Mouse (Mus musculus): ENCODE measurements around the gene Lama2. TPM values are rescaled to one million over a fixed set of nuclear protein-coding genes. Genes with fewer than 3 reads are reported as not detected.
A peak's percentile ranks its signal among the peaks of the same experiment; 100 is the strongest.

The Lama2 gene
- 7.1 TPM in 2 replicates for polyA plus RNA-seq (2014; fragmentation: Nextera tagmentation; extraction: Ambion mirVana)

- H3K27ac ChIP-seq (ENCODE audit: low read depth, low read length), result no peak within 1 kb of the TSS
- no peaks in the 10 kb centered on the region for H3K36me3 ChIP-seq (ENCODE audit: control insufficient read depth, insufficient read depth, low read length)
- 97% methylated on average over 3 of the region's 3 CpGs for WGBS
- H3K4me1 ChIP-seq (ENCODE audit: control insufficient read depth, insufficient read depth, low read length), result peaks cover 5% of the 10 kb centered on the region
- no peaks in the 10 kb centered on the region for H3K27me3 ChIP-seq (ENCODE audit: control insufficient read depth, insufficient read depth, low read length)
- ATAC-seq (ENCODE audit: low FRiP score) (no peak), DNase-seq (ENCODE audit: low spot score, missing footprints) (no peak)
- H3K9me3 ChIP-seq (ENCODE audit: control insufficient read depth, low read length), result no peaks in the 10 kb centered on the region
- H3K9ac ChIP-seq (ENCODE audit: low read length), result no peak within 1 kb of the TSS
- no peak within 1 kb of the TSS for H3K4me2 ChIP-seq
- H3K4me3 ChIP-seq (ENCODE audit: low read depth, low read length), result no peak within 1 kb of the TSS
These were observed at the start of gene Lama2 for GRCm38 (mm10) chr10:27619658-27620057. Gene Lama2 (minus strand): TSS chr10:27619758.

- WGBS, result 97% methylated on average over 1 of the region's 1 CpGs
These were observed 44.8 kb upstream of the Lama2 start for GRCm38 (mm10) chr10:27664391-27664790.

GRCm38 (mm10) chr10:27663396-27663795 lies 43.8 kb upstream of the Lama2 start:
- ATAC-seq (ENCODE audit: low FRiP score), result no peak
- 57% methylated on average over 1 of the region's 1 CpGs for WGBS

More at GRCm38 (mm10) chr10:27664391-27664790, 44.8 kb upstream of the Lama2 start:
- ATAC-seq (ENCODE audit: low FRiP score) (no peak), DNase-seq (ENCODE audit: low spot score, missing footprints) (no peak)
- Histone ChIP-seq H3K4me2 (no peak overlapping the region), H3K9me3 (ENCODE audit: control insufficient read depth, low read length) (no peaks in the 10 kb centered on the region), H3K36me3 (ENCODE audit: control insufficient read depth, insufficient read depth, low read length) (no peaks in the 10 kb centered on the region), H3K4me1 (ENCODE audit: control insufficient read depth, insufficient read depth, low read length) (no peaks in the 10 kb centered on the region), H3K27me3 (ENCODE audit: control insufficient read depth, insufficient read depth, low read length) (no peaks in the 10 kb centered on the region), H3K9ac (ENCODE audit: low read length) (no peak overlapping the region), H3K27ac (ENCODE audit: low read depth, low read length) (no peak overlapping the region), H3K4me3 (ENCODE audit: low read depth, low read length) (no peak overlapping the region)

GRCm38 (mm10) chr10:27654164-27654563 lies 34.6 kb upstream of the Lama2 start:
- WGBS, result 93% methylated on average over 4 of the region's 4 CpGs
- Histone ChIP-seq H3K9ac (ENCODE audit: low read length) (no peak overlapping the region), H3K4me1 (ENCODE audit: control insufficient read depth, insufficient read depth, low read length) (no peaks in the 10 kb centered on the region), H3K27ac (ENCODE audit: low read depth, low read length) (no peak overlapping the region), H3K27me3 (ENCODE audit: control insufficient read depth, insufficient read depth, low read length) (no peaks in the 10 kb centered on the region), H3K9me3 (ENCODE audit: control insufficient read depth, low read length) (no peaks in the 10 kb centered on the region), H3K4me3 (ENCODE audit: low read depth, low read length) (no peak overlapping the region), H3K36me3 (ENCODE audit: control insufficient read depth, insufficient read depth, low read length) (no peaks in the 10 kb centered on the region), H3K4me2 (no peak overlapping the region)
- DNase-seq (ENCODE audit: low spot score, missing footprints), result no peak
- ATAC-seq (ENCODE audit: low FRiP score), result no peak

More at GRCm38 (mm10) chr10:27663396-27663795, 43.8 kb upstream of the Lama2 start:
- Histone ChIP-seq H3K36me3 (ENCODE audit: control insufficient read depth, insufficient read depth, low read length) (no peaks in the 10 kb centered on the region), H3K9ac (ENCODE audit: low read length) (no peak overlapping the region), H3K4me3 (ENCODE audit: low read depth, low read length) (no peak overlapping the region), H3K9me3 (ENCODE audit: control insufficient read depth, low read length) (no peaks in the 10 kb centered on the region), H3K4me2 (no peak overlapping the region), H3K27ac (ENCODE audit: low read depth, low read length) (no peak overlapping the region), H3K27me3 (ENCODE audit: control insufficient read depth, insufficient read depth, low read length) (no peaks in the 10 kb centered on the region), H3K4me1 (ENCODE audit: control insufficient read depth, insufficient read depth, low read length) (no peaks in the 10 kb centered on the region)
- DNase-seq (ENCODE audit: low spot score, missing footprints), result no peak

DNA sequence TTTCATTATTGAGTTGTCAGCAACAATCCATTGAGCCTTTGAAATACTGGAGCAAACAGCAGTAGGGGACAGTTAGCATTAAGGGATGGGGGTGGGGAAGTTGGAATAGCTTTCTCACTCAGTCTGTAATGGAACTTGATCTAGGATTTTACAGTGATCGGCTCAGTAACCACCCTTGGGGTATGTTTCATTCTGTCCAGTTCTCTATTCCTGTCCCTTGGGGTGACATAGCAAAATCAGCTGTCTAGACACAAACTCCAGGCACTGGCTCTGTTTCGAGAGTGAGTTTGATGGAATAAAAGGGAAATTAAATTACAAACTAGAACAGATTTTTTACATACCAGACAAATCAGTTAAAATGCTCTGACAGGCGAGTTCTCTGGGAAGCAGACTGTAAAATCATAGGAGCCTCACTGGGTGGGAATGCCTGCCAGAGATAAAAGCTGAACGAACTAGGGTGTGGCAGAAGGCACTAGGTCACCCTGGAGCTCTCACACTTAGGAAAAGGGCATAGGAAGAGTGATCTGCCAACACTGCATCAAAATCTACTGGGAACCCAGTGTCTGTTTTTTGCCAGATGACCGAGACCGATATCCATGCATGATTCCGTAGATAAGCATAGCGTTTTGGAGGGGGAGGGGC lies 33.3 kb upstream of the Lama2 start:
- peak; percentile 89 for DNase-seq (ENCODE audit: low spot score, missing footprints)
- WGBS, result 73% methylated on average over 8 of the region's 8 CpGs

GRCm38 (mm10) chr10:27635721-27636120 lies 16.2 kb upstream of the Lama2 start:
- no peak for DNase-seq (ENCODE audit: low spot score, missing footprints)
- no peaks in the 10 kb centered on the region for H3K27me3 ChIP-seq (ENCODE audit: control insufficient read depth, insufficient read depth, low read length)
- H3K4me3 ChIP-seq (ENCODE audit: low read depth, low read length), result no peak overlapping the region
- H3K9me3 ChIP-seq (ENCODE audit: control insufficient read depth, low read length), result no peaks in the 10 kb centered on the region
- no peaks in the 10 kb centered on the region for H3K4me1 ChIP-seq (ENCODE audit: control insufficient read depth, insufficient read depth, low read length)
- no peaks in the 10 kb centered on the region for H3K36me3 ChIP-seq (ENCODE audit: control insufficient read depth, insufficient read depth, low read length)
- 77% methylated on average over 2 of the region's 2 CpGs for WGBS
- H3K27ac ChIP-seq (ENCODE audit: low read depth, low read length), result no peak overlapping the region
- H3K9ac ChIP-seq (ENCODE audit: low read length), result no peak overlapping the region
- H3K4me2 ChIP-seq, result no peak overlapping the region
- no peak for ATAC-seq (ENCODE audit: low FRiP score)

More for the DNA sequence above, 33.3 kb upstream of the Lama2 start:
- Histone ChIP-seq H3K36me3 (ENCODE audit: control insufficient read depth, insufficient read depth, low read length) (no peaks in the 10 kb centered on the region), H3K4me1 (ENCODE audit: control insufficient read depth, insufficient read depth, low read length) (no peaks in the 10 kb centered on the region), H3K27ac (ENCODE audit: low read depth, low read length) (no peak overlapping the region), H3K9me3 (ENCODE audit: control insufficient read depth, low read length) (no peaks in the 10 kb centered on the region), H3K27me3 (ENCODE audit: control insufficient read depth, insufficient read depth, low read length) (no peaks in the 10 kb centered on the region), H3K4me3 (ENCODE audit: low read depth, low read length) (no peak overlapping the region), H3K9ac (ENCODE audit: low read length) (no peak overlapping the region), H3K4me2 (no peak overlapping the region)
- ATAC-seq (ENCODE audit: low FRiP score), result no peak

DNA sequence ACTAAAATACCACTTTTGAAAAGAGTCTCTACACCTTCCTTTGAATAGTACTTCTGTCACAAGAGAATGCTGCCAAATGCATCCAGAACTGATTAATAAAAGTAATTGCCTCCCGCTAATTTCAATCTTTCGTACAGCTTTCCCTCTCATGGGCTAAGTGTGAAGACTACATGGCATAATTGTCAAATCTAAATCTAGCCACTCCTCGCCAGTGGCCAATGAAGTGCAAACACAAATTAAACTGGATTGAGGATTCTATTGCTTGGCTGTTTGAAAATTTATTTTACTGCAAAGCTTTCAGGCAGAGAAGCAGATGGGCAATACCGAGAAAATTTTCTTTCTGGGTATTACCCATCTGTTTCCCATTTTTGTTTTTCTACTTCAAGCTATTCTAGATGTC lies 11.4 kb upstream of the Lama2 start:
- Histone ChIP-seq H3K9ac (ENCODE audit: low read length) (no peak overlapping the region), H3K4me1 (ENCODE audit: control insufficient read depth, insufficient read depth, low read length) (no peaks in the 10 kb centered on the region), H3K27me3 (ENCODE audit: control insufficient read depth, insufficient read depth, low read length) (no peaks in the 10 kb centered on the region), H3K27ac (ENCODE audit: low read depth, low read length) (no peak overlapping the region), H3K36me3 (ENCODE audit: control insufficient read depth, insufficient read depth, low read length) (no peaks in the 10 kb centered on the region), H3K4me2 (no peak overlapping the region), H3K9me3 (ENCODE audit: control insufficient read depth, low read length) (no peaks in the 10 kb centered on the region), H3K4me3 (ENCODE audit: low read depth, low read length) (no peak overlapping the region)
- ATAC-seq (ENCODE audit: low FRiP score) (no peak), DNase-seq (ENCODE audit: low spot score, missing footprints) (no peak)
- 88% methylated on average over 4 of the region's 4 CpGs for WGBS

DNA sequence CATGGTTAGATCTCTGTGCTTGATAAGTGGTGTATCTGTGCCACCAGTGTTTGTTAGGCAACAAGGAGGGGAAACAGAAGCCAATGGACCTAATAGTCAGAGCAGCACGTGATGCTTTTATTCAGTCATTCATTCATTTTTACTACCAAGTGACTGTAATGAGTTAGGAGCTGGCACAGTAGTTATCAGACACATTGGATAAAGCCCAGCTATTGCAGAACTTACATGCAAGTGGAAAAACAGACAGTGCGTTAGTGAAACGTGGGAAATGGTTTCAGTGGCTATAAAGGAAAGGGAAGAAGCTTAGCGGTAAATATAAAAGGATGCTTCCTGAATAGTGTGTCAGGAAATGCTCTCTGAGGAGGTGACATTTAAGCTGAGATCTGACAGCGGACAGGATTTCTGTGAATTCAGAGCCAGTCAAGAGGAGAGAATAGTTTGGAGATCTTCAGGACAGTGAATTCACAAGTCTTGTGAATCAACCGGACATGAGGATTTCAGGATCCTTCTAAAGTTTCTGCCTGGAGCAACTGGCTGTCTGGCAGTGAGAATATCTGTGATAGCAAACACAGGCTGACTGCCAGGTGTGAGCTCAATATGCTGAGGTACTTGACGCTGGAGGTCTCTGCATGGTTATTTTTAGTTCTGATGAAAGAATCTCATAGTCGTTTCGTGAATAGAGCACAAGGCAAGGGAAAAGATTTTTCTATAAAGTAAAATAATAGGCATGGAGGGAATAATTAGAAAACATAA lies 2.3 kb upstream of the Lama2 start:
- 83% methylated on average over 9 of the region's 9 CpGs for WGBS
- no peak for ATAC-seq (ENCODE audit: low FRiP score)
- H3K36me3 ChIP-seq (ENCODE audit: control insufficient read depth, insufficient read depth, low read length), result no peaks in the 10 kb centered on the region
- H3K4me2 ChIP-seq, result no peak overlapping the region
- no peak for DNase-seq (ENCODE audit: low spot score, missing footprints)
- no peak overlapping the region for H3K27ac ChIP-seq (ENCODE audit: low read depth, low read length)
- H3K9me3 ChIP-seq (ENCODE audit: control insufficient read depth, low read length), result no peaks in the 10 kb centered on the region
- H3K27me3 ChIP-seq (ENCODE audit: control insufficient read depth, insufficient read depth, low read length), result no peaks in the 10 kb centered on the region
- no peak overlapping the region for H3K9ac ChIP-seq (ENCODE audit: low read length)
- H3K4me1 ChIP-seq (ENCODE audit: control insufficient read depth, insufficient read depth, low read length), result no peaks in the 10 kb centered on the region
- no peak overlapping the region for H3K4me3 ChIP-seq (ENCODE audit: low read depth, low read length)

GRCm38 (mm10) chr10:27617522-27618020 lies 2.0 kb downstream of the Lama2 start:
- H3K4me2 ChIP-seq, result no peak overlapping the region
- no peaks in the 10 kb centered on the region for H3K27me3 ChIP-seq (ENCODE audit: control insufficient read depth, insufficient read depth, low read length)
- ATAC-seq (ENCODE audit: low FRiP score), result no peak
- no peaks in the 10 kb centered on the region for H3K36me3 ChIP-seq (ENCODE audit: control insufficient read depth, insufficient read depth, low read length)
- H3K4me3 ChIP-seq (ENCODE audit: low read depth, low read length), result no peak overlapping the region
- H3K4me1 ChIP-seq (ENCODE audit: control insufficient read depth, insufficient read depth, low read length), result peaks cover 5% of the 10 kb centered on the region
- H3K9me3 ChIP-seq (ENCODE audit: control insufficient read depth, low read length), result no peaks in the 10 kb centered on the region
- H3K9ac ChIP-seq (ENCODE audit: low read length), result no peak overlapping the region
- no peak for DNase-seq (ENCODE audit: low spot score, missing footprints)
- 81% methylated on average over 4 of the region's 4 CpGs for WGBS
- no peak overlapping the region for H3K27ac ChIP-seq (ENCODE audit: low read depth, low read length)

Measured in midbrain, embryonic 11.5 days (tissue).